Mouse (Mus musculus): ENCODE results near the gene Ddx51.

- TF ChIP-seq POLR2A (IDR thresholded peaks at IDR 0.05; ENCODE audit: insufficient read depth, low read depth, low read length) (no peak), CTCF (IDR thresholded peaks at IDR 0.05) (no peak)
Measured at GRCm38 (mm10) chr5:110627351-110627750, 25.9 kb upstream of the Ddx51 start.

Measured in heart, adult 2 months (tissue).